Mouse (Mus musculus): Measurements from ENCODE around the gene RPS10-NUDT3. TPM values are rescaled to one million over a fixed set of nuclear protein-coding genes. Genes with fewer than 3 reads are reported as not detected.

Gene RPS10-NUDT3
- polyA plus RNA-seq, 1 experiment = not detected

- TF ChIP-seq CTCF (IDR thresholded peaks at IDR 0.05; ENCODE audit: control insufficient read depth, insufficient read depth, insufficient replicate concordance, low read depth, low read length) (no peak), POLR2A (IDR thresholded peaks at IDR 0.05; ENCODE audit: control insufficient read depth, low read depth, low read length) (no peak)
- Histone ChIP-seq H3K27me3 (ENCODE audit: control insufficient read depth, insufficient read depth, low read length) (no peaks in the 10 kb centered on the region), H3K4me3 (ENCODE audit: control insufficient read depth, low read depth, low read length) (no peak overlapping the region), H3K36me3 (ENCODE audit: control insufficient read depth, insufficient read depth, low read length) (no peaks in the 10 kb centered on the region), H3K27ac (ENCODE audit: control insufficient read depth, insufficient read depth, low read depth, low read length) (no peak overlapping the region), H3K4me1 (ENCODE audit: control insufficient read depth, insufficient read depth, low read length) (peaks cover 13% of the 10 kb centered on the region)
Observed at GRCm38 (mm10) chr17:27658767-27659166, 23.7 kb upstream of the RPS10-NUDT3 start.

GRCm38 (mm10) chr17:27657123-27657522, 22.1 kb upstream of the RPS10-NUDT3 start:
- Histone ChIP-seq H3K4me1 (ENCODE audit: control insufficient read depth, insufficient read depth, low read length) (peaks cover 13% of the 10 kb centered on the region), H3K27ac (ENCODE audit: control insufficient read depth, insufficient read depth, low read depth, low read length) (no peak overlapping the region), H3K4me3 (ENCODE audit: control insufficient read depth, low read depth, low read length) (no peak overlapping the region), H3K27me3 (ENCODE audit: control insufficient read depth, insufficient read depth, low read length) (no peaks in the 10 kb centered on the region), H3K36me3 (ENCODE audit: control insufficient read depth, insufficient read depth, low read length) (no peaks in the 10 kb centered on the region)
- TF ChIP-seq CTCF (IDR thresholded peaks at IDR 0.05; ENCODE audit: control insufficient read depth, insufficient read depth, insufficient replicate concordance, low read depth, low read length) = no peak
- TF ChIP-seq POLR2A (IDR thresholded peaks at IDR 0.05; ENCODE audit: control insufficient read depth, low read depth, low read length) = no peak

- Histone ChIP-seq H3K4me3 (ENCODE audit: control insufficient read depth, low read depth, low read length) (no peak overlapping the region), H3K36me3 (ENCODE audit: control insufficient read depth, insufficient read depth, low read length) (no peaks in the 10 kb centered on the region), H3K27ac (ENCODE audit: control insufficient read depth, insufficient read depth, low read depth, low read length) (no peak overlapping the region)
Observed at GRCm38 (mm10) chr17:27656414-27656813, 21.4 kb upstream of the RPS10-NUDT3 start.

GRCm38 (mm10) chr17:27656011-27656399, 21.0 kb upstream of the RPS10-NUDT3 start:
- no peaks in the 10 kb centered on the region for H3K36me3 ChIP-seq (ENCODE audit: control insufficient read depth, insufficient read depth, low read length)
- TF ChIP-seq POLR2A (IDR thresholded peaks at IDR 0.05; ENCODE audit: control insufficient read depth, low read depth, low read length) (no peak), CTCF (IDR thresholded peaks at IDR 0.05; ENCODE audit: control insufficient read depth, insufficient read depth, insufficient replicate concordance, low read depth, low read length) (no peak)
- no peak overlapping the region for H3K4me3 ChIP-seq (ENCODE audit: control insufficient read depth, low read depth, low read length)
- no peak overlapping the region for H3K27ac ChIP-seq (ENCODE audit: control insufficient read depth, insufficient read depth, low read depth, low read length)
- no peaks in the 10 kb centered on the region for H3K27me3 ChIP-seq (ENCODE audit: control insufficient read depth, insufficient read depth, low read length)
- peaks cover 13% of the 10 kb centered on the region for H3K4me1 ChIP-seq (ENCODE audit: control insufficient read depth, insufficient read depth, low read length)

More at GRCm38 (mm10) chr17:27656414-27656813, 21.4 kb upstream of the RPS10-NUDT3 start:
- TF ChIP-seq CTCF (IDR thresholded peaks at IDR 0.05; ENCODE audit: control insufficient read depth, insufficient read depth, insufficient replicate concordance, low read depth, low read length) (no peak), POLR2A (IDR thresholded peaks at IDR 0.05; ENCODE audit: control insufficient read depth, low read depth, low read length) (no peak)
- Histone ChIP-seq H3K4me1 (ENCODE audit: control insufficient read depth, insufficient read depth, low read length) (peaks cover 13% of the 10 kb centered on the region), H3K27me3 (ENCODE audit: control insufficient read depth, insufficient read depth, low read length) (no peaks in the 10 kb centered on the region)

GRCm38 (mm10) chr17:27655089-27656010, 20.3 kb upstream of the RPS10-NUDT3 start, which contains the start of gene Pacsin1:
Pacsin1 (plus strand) TSS chr17:27655509.
- no peaks in the 10 kb centered on the region for H3K36me3 ChIP-seq (ENCODE audit: control insufficient read depth, insufficient read depth, low read length)
- H3K4me1 ChIP-seq (ENCODE audit: control insufficient read depth, insufficient read depth, low read length) = peaks cover 13% of the 10 kb centered on the region
- no peak within 1 kb of the TSS for H3K27ac ChIP-seq (ENCODE audit: control insufficient read depth, insufficient read depth, low read depth, low read length)
- H3K4me3 ChIP-seq (ENCODE audit: control insufficient read depth, low read depth, low read length) = peak within 1 kb of the TSS; percentile 48; the same call in 1 of the 2 replicates
- TF ChIP-seq CTCF (IDR thresholded peaks at IDR 0.05; ENCODE audit: control insufficient read depth, insufficient read depth, insufficient replicate concordance, low read depth, low read length) (no peak), POLR2A (IDR thresholded peaks at IDR 0.05; ENCODE audit: control insufficient read depth, low read depth, low read length) (no peak)
- H3K27me3 ChIP-seq (ENCODE audit: control insufficient read depth, insufficient read depth, low read length) = no peaks in the 10 kb centered on the region

GRCm38 (mm10) chr17:27653253-27653959, 18.4 kb upstream of the RPS10-NUDT3 start:
- Histone ChIP-seq H3K27me3 (ENCODE audit: control insufficient read depth, insufficient read depth, low read length) (no peaks in the 10 kb centered on the region), H3K4me3 (ENCODE audit: control insufficient read depth, low read depth, low read length) (no peak overlapping the region), H3K36me3 (ENCODE audit: control insufficient read depth, insufficient read depth, low read length) (no peaks in the 10 kb centered on the region), H3K4me1 (ENCODE audit: control insufficient read depth, insufficient read depth, low read length) (peaks cover 16% of the 10 kb centered on the region), H3K27ac (ENCODE audit: control insufficient read depth, insufficient read depth, low read depth, low read length) (no peak overlapping the region)
- no peak for TF ChIP-seq POLR2A (IDR thresholded peaks at IDR 0.05; ENCODE audit: control insufficient read depth, low read depth, low read length)
- TF ChIP-seq CTCF (IDR thresholded peaks at IDR 0.05; ENCODE audit: control insufficient read depth, insufficient read depth, insufficient replicate concordance, low read depth, low read length) = no peak

All from testis, adult 2 months (tissue).